Mouse (Mus musculus): ENCODE measurements around the gene Plagl1.

Plagl1 gene

DNA sequence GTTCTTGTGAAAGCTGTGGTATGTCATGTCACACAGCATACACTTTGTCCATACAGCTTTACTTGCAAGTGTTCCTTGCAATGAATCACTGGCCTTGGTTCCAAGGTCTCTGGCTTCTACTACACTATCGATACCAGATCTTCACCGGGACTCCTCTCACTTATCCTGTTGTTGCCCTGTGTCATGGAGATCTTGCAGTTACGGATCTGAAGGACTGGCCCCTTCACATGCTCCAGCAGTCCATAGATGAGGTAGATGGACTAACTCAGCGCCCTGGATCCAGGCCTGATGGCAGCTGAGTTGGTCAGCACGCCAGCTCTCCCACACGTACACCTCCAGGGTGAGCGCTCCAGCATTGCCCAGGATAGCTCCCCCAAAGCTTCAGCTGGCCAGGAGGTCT is 75.0 kb downstream of the Plagl1 start:
- DNase-seq (ENCODE audit: low spot score) = no peak

- DNase-seq (ENCODE audit: low spot score) = no peak
Observed at GRCm38 (mm10) chr10:13135751-13136150, 75.4 kb downstream of the Plagl1 start.

- no peak for DNase-seq (ENCODE audit: low spot score)
Observed at GRCm38 (mm10) chr10:13137906-13138305, 77.6 kb downstream of the Plagl1 start.

DNA sequence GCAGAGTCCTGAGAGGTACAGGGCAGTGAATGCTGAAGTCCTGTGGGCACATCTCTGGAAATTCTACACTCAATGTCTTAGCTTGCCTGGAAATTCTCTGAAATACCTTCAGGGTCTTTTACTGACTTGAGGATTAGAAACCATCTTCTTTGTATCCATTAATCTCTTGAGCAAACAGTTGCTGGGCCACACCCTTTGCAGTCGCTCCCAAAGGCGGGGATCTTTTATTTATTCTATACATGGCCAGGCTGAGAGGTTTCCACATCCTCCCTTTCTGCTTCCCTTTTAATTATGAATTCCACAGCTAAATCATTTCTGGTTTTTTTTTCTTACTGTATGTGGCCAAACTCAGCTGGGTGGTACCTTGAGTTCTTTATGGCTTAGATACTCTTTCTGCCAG is 80.1 kb downstream of the Plagl1 start:
- DNase-seq (ENCODE audit: low spot score) = no peak

DNA sequence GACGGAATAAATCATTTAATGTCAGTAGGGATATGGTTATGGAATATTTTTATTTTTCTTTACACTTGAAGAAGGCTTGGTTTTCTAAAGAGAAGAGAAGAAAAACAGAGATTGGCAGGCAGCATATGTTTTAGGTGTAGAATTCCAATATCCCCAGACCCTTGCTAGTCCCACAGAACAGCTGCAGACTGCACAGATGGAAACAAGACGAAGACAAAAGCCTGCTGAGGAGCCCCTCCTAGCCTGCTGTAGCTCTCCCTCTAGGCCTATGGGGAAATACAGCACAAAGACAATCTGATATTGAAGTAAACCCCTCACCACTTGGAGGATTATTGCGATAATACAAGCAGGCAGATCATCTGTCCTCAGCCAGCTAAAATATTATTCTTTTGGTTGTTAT is 90.1 kb downstream of the Plagl1 start:
- no peak for DNase-seq (ENCODE audit: low spot score)

- no peak for DNase-seq (ENCODE audit: low spot score)
Observed at GRCm38 (mm10) chr10:13151353-13151752, 91.0 kb downstream of the Plagl1 start.

DNA sequence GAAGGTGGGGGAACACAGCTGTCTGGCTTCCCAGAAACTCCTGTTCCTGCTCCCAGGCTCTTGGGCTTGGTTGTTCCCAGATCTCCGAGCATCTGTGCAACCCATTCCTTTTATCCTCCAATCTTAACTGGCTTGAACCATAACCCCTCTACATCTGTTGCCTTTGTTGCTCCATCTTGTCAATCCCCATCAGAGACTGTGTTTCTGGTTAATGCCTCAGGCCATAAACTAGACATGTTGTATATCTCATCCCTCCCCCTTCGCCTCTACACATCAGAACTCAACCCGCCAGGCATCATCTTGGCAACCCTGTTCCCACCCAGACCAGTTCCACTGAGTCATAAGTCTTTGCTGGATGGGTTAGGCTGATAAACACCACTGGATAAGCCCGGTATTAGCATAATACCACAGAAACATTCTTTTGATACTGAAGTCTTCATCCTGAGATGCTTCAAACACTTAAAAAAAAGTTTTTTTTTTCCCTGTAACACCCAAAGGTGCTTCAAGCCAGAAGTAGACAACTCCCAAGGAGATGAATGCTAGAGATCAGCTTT is 92.6 kb downstream of the Plagl1 start:
- no peak for DNase-seq (ENCODE audit: low spot score)

- DNase-seq (ENCODE audit: low spot score) = no peak
Observed at GRCm38 (mm10) chr10:13155377-13155776, 95.1 kb downstream of the Plagl1 start.

DNA sequence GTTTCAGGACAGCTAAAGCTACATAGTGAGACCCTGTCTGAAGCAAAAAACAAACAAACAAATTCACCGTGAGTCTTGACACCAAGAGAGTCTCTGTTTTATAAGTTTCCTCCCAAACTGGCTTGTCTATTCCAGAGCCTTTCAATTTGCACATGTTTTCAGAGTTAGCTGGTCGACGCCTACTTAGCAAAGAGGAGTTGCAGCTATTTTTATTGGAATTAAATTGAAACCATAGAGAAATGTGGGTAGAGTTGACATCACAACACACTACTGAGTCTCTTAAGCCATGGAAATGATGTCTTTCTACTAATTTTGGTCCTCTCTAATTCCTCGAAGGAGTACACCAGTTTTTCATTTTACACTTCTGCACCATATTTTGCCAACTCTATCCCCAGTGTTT is 100.6 kb downstream of the Plagl1 start:
- DNase-seq (ENCODE audit: low spot score) = no peak

DNA sequence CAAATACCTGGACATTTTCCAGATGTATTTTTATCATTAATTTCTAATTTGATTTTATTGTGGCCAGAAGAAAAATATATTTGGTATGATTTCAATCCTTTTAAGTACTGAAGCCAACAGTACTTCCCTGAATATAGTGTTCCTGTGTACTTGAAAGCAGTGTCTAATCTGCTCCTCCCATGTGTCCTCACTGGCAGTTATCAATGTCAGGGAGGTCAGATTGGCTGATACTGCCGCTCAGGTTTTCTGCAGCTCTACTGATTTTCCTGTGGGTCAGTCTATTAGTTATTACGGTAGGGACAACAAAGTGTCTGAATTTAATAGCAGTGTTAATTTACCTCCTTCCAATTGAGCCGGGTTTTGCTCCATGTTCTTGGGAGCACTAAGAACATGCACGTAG is 101.7 kb downstream of the Plagl1 start:
- DNase-seq (ENCODE audit: low spot score) = no peak

DNA sequence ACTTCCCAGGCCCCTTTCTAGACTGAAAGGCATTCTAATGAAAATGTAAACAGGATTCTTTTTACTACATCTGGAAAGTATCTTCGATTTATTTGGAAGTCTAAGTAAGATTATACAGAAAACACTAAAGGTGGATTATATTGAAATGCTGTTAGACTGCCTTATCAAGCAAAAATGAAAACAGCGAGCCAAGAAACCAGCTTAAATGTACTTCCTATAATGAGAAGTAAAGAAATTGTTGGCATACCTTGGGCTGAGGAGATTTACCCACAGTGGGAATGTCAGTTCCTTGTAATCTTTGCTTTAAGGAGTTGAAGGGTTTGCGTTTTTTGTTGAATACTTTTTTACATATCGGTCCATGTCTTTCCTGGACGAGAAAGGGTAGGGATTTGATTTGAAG is 108.2 kb downstream of the Plagl1 start:
- no peak for DNase-seq (ENCODE audit: low spot score)

DNA sequence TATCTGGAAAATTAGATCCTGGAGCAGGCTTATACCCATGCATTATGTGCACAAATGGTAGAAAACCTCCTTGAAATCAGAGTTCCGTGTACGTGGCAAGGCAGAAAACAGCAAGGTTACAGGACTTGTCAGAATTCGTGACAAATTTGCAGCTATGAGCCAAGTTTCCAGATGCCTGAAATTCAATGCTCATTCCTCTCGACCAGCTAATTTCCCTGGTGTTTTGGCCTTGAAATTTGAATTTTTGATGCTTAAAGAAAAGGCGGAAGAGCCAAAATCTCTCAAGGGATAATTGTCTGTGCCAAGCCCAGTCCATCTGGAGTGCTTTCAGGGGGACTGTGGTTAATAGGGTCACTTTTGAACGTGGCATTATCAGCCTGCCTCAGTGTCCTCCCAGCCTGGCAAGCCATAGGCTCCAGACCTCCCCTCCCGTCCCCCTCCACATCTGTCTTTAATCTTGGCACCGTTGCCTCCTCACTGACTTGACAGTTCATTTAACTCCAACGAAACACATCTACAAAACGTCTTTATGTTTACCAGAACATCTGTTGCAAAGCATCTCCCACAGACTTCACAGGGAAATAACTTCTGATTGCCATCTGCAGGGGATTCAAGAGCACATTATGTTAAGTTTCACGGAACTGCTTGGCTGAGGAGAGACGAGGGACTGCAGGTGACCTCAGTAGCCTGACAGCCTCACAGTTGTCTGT is 110.6 kb downstream of the Plagl1 start:
- DNase-seq (ENCODE audit: low spot score) = no peak

GRCm38 (mm10) chr10:13171461-13171860 is 111.2 kb downstream of the Plagl1 start:
- DNase-seq (ENCODE audit: low spot score) = no peak

- no peak for DNase-seq (ENCODE audit: low spot score)
Observed at GRCm38 (mm10) chr10:13172798-13173221, 112.5 kb downstream of the Plagl1 start.

DNA sequence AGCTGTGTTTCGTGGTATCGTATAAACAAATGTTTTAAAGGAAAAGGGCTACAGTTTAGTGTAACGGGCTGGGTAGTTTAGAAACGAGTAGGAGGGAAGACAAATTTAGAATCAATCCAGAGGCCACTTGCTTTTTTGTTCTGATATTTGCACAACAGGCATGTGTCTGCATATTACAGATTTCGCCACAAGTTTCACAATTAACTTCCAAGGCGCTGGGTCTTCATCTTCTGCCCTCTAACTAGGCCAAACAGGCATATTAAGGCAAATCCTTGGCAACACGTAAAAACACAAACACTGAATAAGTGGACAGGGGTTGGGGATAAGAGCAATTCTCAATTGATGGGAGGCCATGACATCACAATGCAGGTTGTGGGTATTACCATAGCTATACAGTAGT is 115.6 kb downstream of the Plagl1 start:
- no peak for DNase-seq (ENCODE audit: low spot score)

DNA sequence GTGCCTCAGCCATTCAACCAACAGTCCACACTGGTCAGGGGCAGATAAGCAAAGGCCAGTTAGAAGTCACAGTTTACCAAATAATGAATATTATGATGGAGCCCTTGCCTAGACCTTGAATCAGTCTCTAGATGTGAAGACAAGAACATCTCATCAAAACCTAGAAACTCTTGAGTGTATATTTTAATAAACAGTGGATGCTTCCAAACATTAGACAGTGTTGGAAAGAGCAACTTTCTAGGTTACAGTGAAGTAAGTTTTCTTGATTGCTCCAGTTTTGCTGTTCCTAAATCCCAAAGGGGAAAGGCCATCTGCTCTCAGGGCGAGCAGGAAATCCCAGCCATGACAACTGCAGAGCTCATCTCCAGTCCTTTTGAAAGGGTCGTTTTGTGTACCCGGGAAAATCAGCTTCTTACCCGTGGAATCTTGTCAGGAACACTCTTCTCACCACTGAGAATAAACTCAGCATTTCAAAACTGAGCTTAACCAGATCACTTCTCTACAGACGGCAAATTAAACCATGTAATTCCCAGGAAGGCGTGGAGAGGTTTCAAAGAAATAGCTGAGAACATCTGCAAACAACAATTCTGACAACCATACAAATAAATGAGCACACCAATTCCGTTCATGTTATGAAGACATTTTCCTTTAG is 117.8 kb downstream of the Plagl1 start, which contains the start of gene Zc2hc1b:
Gene Zc2hc1b, minus strand, starts transcription at position 51 of the 652 bp plus-strand sequence.
- no peak for DNase-seq (ENCODE audit: low spot score)

GRCm38 (mm10) chr10:13180211-13180610 is 119.9 kb downstream of the Plagl1 start:
- no peak for DNase-seq (ENCODE audit: low spot score)

All from c-Kit-positive CD71-positive TER-119-positive erythroid progenitor cells, embryonic 14.5 days (primary cell).